Mouse (Mus musculus): ENCODE data around the gene Ripk3.

DNA sequence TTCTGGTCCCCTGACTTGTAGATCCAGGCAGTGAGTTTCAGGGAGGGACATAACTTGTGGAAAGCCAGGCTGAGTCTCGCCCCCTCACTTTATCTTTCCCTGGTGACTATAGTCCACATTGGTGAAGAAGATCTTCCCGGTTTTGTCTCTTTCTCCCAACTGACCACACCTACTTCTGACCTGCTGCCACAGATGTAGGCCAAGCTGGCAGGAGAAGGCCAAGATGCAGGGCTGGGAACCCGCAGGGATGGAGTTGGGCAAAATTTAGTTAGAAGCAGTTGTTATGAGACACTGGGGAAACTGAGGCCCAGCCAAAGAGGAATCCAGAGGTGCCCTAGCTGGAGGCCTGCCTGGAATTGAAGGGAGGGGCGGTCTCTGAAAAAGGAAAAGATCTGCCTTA, 44.5 kb upstream of the Ripk3 start:
- TF ChIP-seq CTCF (IDR thresholded peaks at IDR 0.05; ENCODE audit: control insufficient read depth, insufficient read depth, low read length) (no peak), POLR2A (IDR thresholded peaks at IDR 0.05; ENCODE audit: borderline replicate concordance, control insufficient read depth, low read depth, low read length) (no peak)
